Mouse (Mus musculus) ES-E14 (cell line): Measurements from ENCODE around the gene Gm36864. TPM values are rescaled to one million over a fixed set of nuclear protein-coding genes. Genes with fewer than 3 reads are reported as not detected.
"Not testable (repeated sequence)": the region's sequence is repeated elsewhere in the genome, so short reads cannot be mapped to it uniquely, and the experiment has no call there.

ENCODE experiments used
- DNase-seq: peaks from one replicate; pipeline ENCODE4 v3.0.0-alpha.2; 2013; ENCODE audit warnings: low read depth, low spot score
- H3K27ac ChIP-seq: 2 replicates; pipeline ENCODE4 v1.5.1; 2012; ENCODE audit warnings: low read depth, mild to moderate bottlenecking, low read length, moderate library complexity, mixed read lengths; ENCODE audit not compliant: poor library complexity, insufficient read depth, severe bottlenecking
- H3K36me3 ChIP-seq: 2 replicates; pipeline ENCODE4 v1.6.1; 2012; ENCODE audit warnings: mild to moderate bottlenecking, low read length, moderate library complexity, mixed read lengths; ENCODE audit not compliant: control insufficient read depth, poor library complexity, insufficient read depth, severe bottlenecking
- H3K4me1 ChIP-seq, 2 experiments: fragments of 150-350 bp in 1 of 2; sonication (generic) in 1 of 2; 2 replicates each; pipeline ENCODE4 v1.6.1; 2012; ENCODE audit warnings: low read length in 2 of 2, mild to moderate bottlenecking in 1 of 2, mixed read lengths in 1 of 2; ENCODE audit not compliant: control insufficient read depth in 2 of 2, insufficient read depth in 2 of 2, poor library complexity in 1 of 2
- H3K4me3 ChIP-seq, 2 experiments: fragments of 150-350 bp in 1 of 2; sonication (generic) in 1 of 2; 2 replicates each; pipeline ENCODE4 v1.5.1; 2012; ENCODE audit warnings: low read length in 2 of 2, low read depth in 1 of 2, mild to moderate bottlenecking in 1 of 2, mixed read lengths in 1 of 2; ENCODE audit not compliant: insufficient read depth in 1 of 2, poor library complexity in 1 of 2, severe bottlenecking in 1 of 2
- H3K9ac ChIP-seq: 2 replicates; pipeline ENCODE4 v1.6.1; 2012; ENCODE audit warnings: low read depth, mild to moderate bottlenecking, low read length, mixed read lengths; ENCODE audit not compliant: poor library complexity, insufficient read depth, severe bottlenecking
- H3K9me3 ChIP-seq: fragments of 150-350 bp; sonication (generic); 2 replicates; pipeline ENCODE4 v1.6.1; 2012; ENCODE audit warnings: low read depth, mild to moderate bottlenecking, low read length; ENCODE audit not compliant: control insufficient read depth, insufficient read depth
- CHD2 ChIP-seq: IDR thresholded peaks from 2 replicates; pipeline ENCODE4 v1.6.1; 2014; ENCODE audit warnings: mild to moderate bottlenecking, low read depth, low read length, inconsistent platforms
- HCFC1 ChIP-seq: IDR thresholded peaks from 2 replicates; pipeline ENCODE4 v1.6.1; 2012; ENCODE audit warnings: low read length, inconsistent platforms, borderline replicate concordance; ENCODE audit not compliant: insufficient read depth
- MAFK ChIP-seq: IDR thresholded peaks from 2 replicates; pipeline ENCODE4 v1.6.1; 2014; ENCODE audit warnings: mild to moderate bottlenecking, low read depth, low read length, inconsistent platforms; ENCODE audit not compliant: insufficient read depth
- ZC3H11A ChIP-seq: IDR thresholded peaks from 2 replicates; pipeline ENCODE4 v1.6.1; 2012; ENCODE audit warnings: low read depth, mild to moderate bottlenecking, inconsistent platforms, low read length, borderline replicate concordance
- ZNF384 ChIP-seq: IDR thresholded peaks from 2 replicates; pipeline ENCODE4 v1.6.1; 2012; ENCODE audit warnings: low read depth, low read length, inconsistent platforms
- in situ Hi-C, 2 experiments: fragments of 600-800 bp; cut with MboI; formaldehyde crosslinking; loops; one replicate each; pipeline ENCODE4 v1.15.1; 2025; ENCODE audit warnings: low sequenced_read_pairs in 2 of 2, inconsistent platforms in 1 of 2; ENCODE audit not compliant: unreplicated experiment in 2 of 2
- total RNA-seq: library from RNA; depleted of rRNA; stranded (reverse); fragments of 300-350 nt; gene quantifications from 2 replicates; pipeline ENCODE4 v1.2.3, GENCODE M21; 2012

Gene Gm36864
- total RNA-seq, 1 experiment, result not detected

DNA sequence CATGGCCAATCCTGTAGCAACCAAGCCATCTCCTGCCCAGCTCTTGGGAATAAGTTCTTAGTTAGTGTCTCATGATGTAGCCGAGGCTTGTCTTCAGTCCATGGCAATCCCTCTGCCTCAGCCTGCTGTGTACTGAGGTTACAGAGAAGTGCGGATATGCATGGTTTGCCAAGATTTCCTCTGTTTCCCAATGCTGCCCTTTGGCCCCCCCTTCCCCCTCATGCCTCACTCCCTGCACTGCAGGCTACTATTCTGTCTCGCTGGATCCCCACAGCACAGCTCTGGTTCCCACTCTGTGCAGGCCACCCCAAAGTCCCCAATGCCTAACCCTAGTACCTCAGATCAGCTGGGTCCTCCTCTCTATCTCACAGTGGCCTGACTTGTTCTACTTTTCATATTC lies 27.7 kb upstream of the Gm36864 start:
- TF ChIP-seq ZNF384 (no peak), ZC3H11A (no peak), MAFK (no peak), CHD2 (no peak), HCFC1 (no peak)
- Histone ChIP-seq H3K4me1 (no peaks in the 10 kb centered on the region), H3K27ac (no peak overlapping the region), H3K9me3 (no peaks in the 10 kb centered on the region), H3K4me3 (no peak overlapping the region), H3K9ac (no peak overlapping the region), H3K36me3 (no peaks in the 10 kb centered on the region)
- in situ Hi-C loops, result loop anchor here in 1 of 2 experiments (5.0 to 25.0 kb wide), 2 partner anchors 49 to 246 kb away; partner anchors contain the start of genes Acp4, Klk1b1 and Klk1b8
- DNase-seq, result no peak

DNA sequence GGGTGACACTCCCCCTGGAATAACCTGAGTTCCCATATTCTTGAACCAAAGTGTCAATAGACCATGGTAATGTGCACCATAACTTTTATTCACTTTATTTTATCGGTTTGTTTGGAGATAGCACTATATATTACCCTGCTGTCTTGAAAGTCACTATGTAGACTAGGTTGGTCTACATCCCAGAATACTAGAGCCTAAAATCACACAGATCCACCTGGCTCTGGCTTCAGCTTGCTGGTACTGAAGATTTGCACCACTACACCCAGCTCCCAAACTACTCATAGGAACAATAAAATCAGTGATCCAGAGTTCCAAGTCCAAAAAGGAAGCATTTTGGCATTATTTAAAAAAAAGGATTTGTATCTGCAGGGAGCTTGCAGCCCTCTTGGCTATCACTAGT lies 20.3 kb upstream of the Gm36864 start, which contains the start of gene Klk1b5:
TSS of gene Klk1b5 (plus strand) at position 301 of the 400 bp plus-strand sequence.
- in situ Hi-C loops, result loop anchor here in 1 of 2 experiments (5.0 to 25.0 kb wide), 2 partner anchors 203 to 253 kb away; partner anchors contain the start of genes Klk1b1, Klk1b26 and Klk1b8
- no peaks in the 10 kb centered on the region for H3K9me3 ChIP-seq

DNA sequence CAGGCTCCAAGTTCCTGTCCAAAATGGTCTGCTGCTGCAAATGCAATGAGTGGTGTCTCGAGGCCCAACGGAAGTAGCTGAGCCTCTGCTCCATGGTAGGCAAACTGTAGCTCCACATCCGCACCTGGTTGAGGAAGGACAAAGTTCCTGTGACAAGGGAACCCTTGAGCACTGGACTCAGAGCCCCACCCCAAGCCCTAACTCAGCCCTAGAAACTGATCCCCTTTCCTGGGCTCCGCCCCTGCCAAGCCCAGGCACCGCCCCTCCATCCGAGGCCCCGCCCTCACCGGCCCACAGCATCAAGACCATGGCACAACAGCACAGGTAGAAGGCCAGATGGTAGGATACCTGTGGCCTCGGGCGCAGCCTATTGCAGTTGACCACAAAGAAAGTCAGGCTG lies 14.4 kb upstream of the Gm36864 start:
- H3K27ac ChIP-seq, H3K4me1 ChIP-seq, H3K9ac ChIP-seq, H3K4me3 ChIP-seq, H3K9me3 ChIP-seq, DNase-seq, H3K36me3 ChIP-seq: not testable (repeated sequence)
- in situ Hi-C loops, result loop anchor here in 1 of 2 experiments (25.0 kb wide), 1 partner anchor 259 kb away; the partner anchor contains the start of genes Klk1b1 and Klk1b8

More for the DNA sequence above, 20.3 kb upstream of the Gm36864 start, which contains the start of gene Klk1b5:
- DNase-seq, result no peak
- no peak within 1 kb of the TSS for H3K4me3 ChIP-seq
- H3K27ac ChIP-seq, result no peak within 1 kb of the TSS
- no peaks in the 10 kb centered on the region for H3K4me1 ChIP-seq
- H3K9ac ChIP-seq, result no peak within 1 kb of the TSS
- TF ChIP-seq HCFC1, result no peak
- TF ChIP-seq ZNF384, result no peak
- no peak for TF ChIP-seq MAFK
- TF ChIP-seq CHD2, result no peak
- no peak for TF ChIP-seq ZC3H11A
- no peaks in the 10 kb centered on the region for H3K36me3 ChIP-seq

DNA sequence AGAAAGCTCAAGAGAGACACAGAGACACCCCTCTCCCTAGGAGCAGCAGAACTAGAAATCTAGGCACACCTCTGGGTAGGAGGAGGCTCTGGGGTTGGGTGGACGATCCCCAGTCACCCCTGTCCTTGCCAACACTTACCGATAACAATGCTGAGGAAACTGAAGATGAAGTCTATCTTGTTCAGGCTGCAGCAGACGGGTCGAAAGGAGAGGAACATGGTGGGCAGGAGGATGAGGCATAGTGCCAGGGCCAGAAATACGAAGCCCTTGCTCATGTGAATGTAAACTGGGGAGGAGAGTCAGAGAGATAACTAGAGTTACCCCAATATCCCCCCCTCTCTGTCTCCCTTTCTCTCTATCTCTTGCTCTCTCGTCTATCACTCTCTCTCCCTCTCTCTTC lies 13.6 kb upstream of the Gm36864 start:
- not testable (repeated sequence) for DNase-seq, H3K4me1 ChIP-seq, H3K36me3 ChIP-seq, H3K27ac ChIP-seq, H3K9me3 ChIP-seq, H3K9ac ChIP-seq, H3K4me3 ChIP-seq
- in situ Hi-C loops, result loop anchor here in 1 of 2 experiments (25.0 kb wide), 1 partner anchor 260 kb away; the partner anchor contains the start of genes Klk1b1 and Klk1b8

DNA sequence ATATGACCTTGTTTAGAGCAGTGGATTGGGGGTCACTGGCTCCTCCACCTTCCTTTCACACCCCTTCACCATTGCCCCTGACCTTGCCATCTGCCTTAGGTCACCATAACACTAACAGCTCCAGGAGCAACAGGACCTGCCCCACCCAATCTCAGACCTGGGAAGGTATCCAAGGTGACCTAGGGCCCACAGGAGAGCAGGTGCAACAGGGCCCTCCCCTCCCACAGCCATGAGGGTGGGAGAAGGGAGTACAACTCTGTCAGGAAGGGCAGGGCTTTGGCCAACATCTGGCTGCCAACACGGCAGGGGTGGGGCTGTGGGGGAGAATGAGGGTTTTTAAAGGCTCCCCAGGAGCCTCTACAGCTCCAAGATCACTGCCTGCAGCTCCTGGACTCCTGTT lies 10.9 kb upstream of the Gm36864 start, which contains the start of gene Klk1:
TSS of gene Klk1 (plus strand) at position 285 of the 400 bp plus-strand sequence.
- Histone ChIP-seq H3K27ac (no peak within 1 kb of the TSS), H3K4me1 (peaks cover 3 to 9% of the 10 kb centered on the region in 2 experiments; a peak in 2 of 4 replicates), H3K9ac (no peak within 1 kb of the TSS), H3K9me3 (no peaks in the 10 kb centered on the region), H3K36me3 (no peaks in the 10 kb centered on the region), H3K4me3 (no peak within 1 kb of the TSS)
- in situ Hi-C loops, result no loop called here
- no peak for DNase-seq
- TF ChIP-seq ZNF384 (no peak), ZC3H11A (no peak), CHD2 (no peak), HCFC1 (no peak), MAFK (no peak)
